8 mouse cellular contexts compared by ENCODE assay signal in genomic region chr14:30129378-30129777, GRCm38 (mm10).
A peak's percentile ranks its signal among the peaks of the same experiment; 100 is the strongest.
DNase-seq lines count a peak whose midpoint lies in the region; ATAC-seq lines count a peak whose summit lies in the region.

No protein-coding gene starts in this region.

- H3K4me1 ChIP-seq in neural tube, embryonic 11.5 days (ENCODE audit: control insufficient read depth, insufficient read depth, low read length), result no peaks in the 10 kb centered on the region
- no peaks in the 10 kb centered on the region for H3K4me1 ChIP-seq in neural tube, embryonic 15.5 days

- 26% methylated on average over 9 of the region's 9 CpGs for WGBS in neural tube, embryonic 11.5 days
- WGBS in neural tube, embryonic 15.5 days, result 33% methylated on average over 9 of the region's 9 CpGs

- H3K9ac ChIP-seq in neural tube, embryonic 11.5 days (ENCODE audit: low read length), result no peak overlapping the region
- no peak overlapping the region for H3K9ac ChIP-seq in neural tube, embryonic 15.5 days (replicated peaks)

- no peak overlapping the region for H3K4me3 ChIP-seq in neural tube, embryonic 11.5 days (ENCODE audit: low read depth, low read length)
- H3K4me3 ChIP-seq in neural tube, embryonic 15.5 days (replicated peaks), result no peak overlapping the region

- DNase-seq in cerebellum, adult 8-10 months, result peak; percentile 31
- no peak for DNase-seq in cerebellum, adult 11 months
- peak; percentile 58 for DNase-seq in neural tube, embryonic 11.5 days (ENCODE audit: low spot score)
- peak; percentile 70 to 78 for DNase-seq in cerebellum, postnatal 10 days
- DNase-seq in naive thymus-derived CD4-positive, alpha-beta T cell, adult 2 months (ENCODE audit: low read depth), result peak; percentile 46
- no peak for DNase-seq in frontal cortex, postnatal 36 days (ENCODE audit: low spot score in 2 of 2)

- no peaks in the 10 kb centered on the region for H3K27me3 ChIP-seq in neural tube, embryonic 11.5 days (ENCODE audit: control insufficient read depth, insufficient read depth, low read length)
- no peaks in the 10 kb centered on the region for H3K27me3 ChIP-seq in neural tube, embryonic 15.5 days (replicated peaks)

- H3K9me3 ChIP-seq in neural tube, embryonic 11.5 days (ENCODE audit: control insufficient read depth, low read length), result no peaks in the 10 kb centered on the region
- no peaks in the 10 kb centered on the region for H3K9me3 ChIP-seq in neural tube, embryonic 15.5 days (replicated peaks)

- no peak overlapping the region for H3K27ac ChIP-seq in neural tube, embryonic 11.5 days (ENCODE audit: low read depth, low read length)
- no peak overlapping the region for H3K27ac ChIP-seq in neural tube, embryonic 15.5 days (replicated peaks)

- H3K36me3 ChIP-seq in neural tube, embryonic 11.5 days (ENCODE audit: control insufficient read depth, insufficient read depth, low read length), result no peaks in the 10 kb centered on the region
- peaks cover 5% of the 10 kb centered on the region; the same call in 1 of the 2 replicates for H3K36me3 ChIP-seq in neural tube, embryonic 15.5 days

- no peak for ATAC-seq in neural tube, embryonic 11.5 days (ENCODE audit: insufficient read depth, low FRiP score, low TSS enrichment)
- no peak for ATAC-seq in neural tube, embryonic 15.5 days (ENCODE audit: low FRiP score)
- peak; percentile 38 for ATAC-seq in inflammation-experienced regulatory T-cells, adult 6 months

- no peak overlapping the region for H3K4me2 ChIP-seq in neural tube, embryonic 11.5 days (ENCODE audit: low read depth)
- no peak overlapping the region for H3K4me2 ChIP-seq in neural tube, embryonic 15.5 days

Comparison
In these comparisons a context has a peak if more than half of its experiments do, and no peak if none do; other contexts are left out.
1. DNase-seq: peak in cerebellum, adult 8-10 months (single experiment), neural tube, embryonic 11.5 days (single experiment), cerebellum, postnatal 10 days (2 of 2) and naive thymus-derived CD4-positive, alpha-beta T cell, adult 2 months (single experiment); none in cerebellum, adult 11 months (single experiment) and frontal cortex, postnatal 36 days (0 of 2).